Mouse (Mus musculus) limb, embryonic 12.5 days (tissue): ENCODE measurements at regions not wholly inside any gene's neighbourhood (a gene's known extent, or its start where the extent isn't known, plus 50 kb on each side); places are given as distances from the start of the nearest gene placed in this dataset.
"Not testable (repeated sequence)": the region's sequence is repeated elsewhere in the genome, so short reads cannot be mapped to it uniquely, and the experiment has no call there.

Experiments used
- ATAC-seq: fragments of 200-750 bp; cut with Nextera tagmentation; 2 replicates; pipeline ENCODE4 v1.8.0; 2017; ENCODE audit warnings: low read depth, moderate TSS enrichment; ENCODE audit not compliant: insufficient number of reproducible peaks, insufficient read depth, low FRiP score, low TSS enrichment
- H3K27ac ChIP-seq: fragments of 300-500 bp; sonication (generic); 2 replicates; pipeline ENCODE4 v1.5.1; 2016; ENCODE audit warnings: mild to moderate bottlenecking, moderate library complexity
- H3K27me3 ChIP-seq: fragments of 300-500 bp; sonication (generic); 2 replicates; pipeline ENCODE4 v1.6.1; 2016; ENCODE audit warnings: mild to moderate bottlenecking, moderate library complexity
- H3K36me3 ChIP-seq: fragments of 300-500 bp; sonication (generic); 2 replicates; pipeline ENCODE4 v1.6.1; 2016; ENCODE audit warnings: mild to moderate bottlenecking, moderate library complexity
- H3K4me1 ChIP-seq: fragments of 300-500 bp; sonication (generic); replicated peaks from 2 replicates; pipeline ENCODE4 v1.6.1; 2016
- H3K4me2 ChIP-seq: fragments of 300-500 bp; sonication (generic); 2 replicates; pipeline ENCODE4 v1.6.1; 2016; ENCODE audit warnings: mild to moderate bottlenecking, moderate library complexity
- H3K4me3 ChIP-seq: fragments of 300-500 bp; sonication (generic); replicated peaks from 2 replicates; pipeline ENCODE4 v1.5.1; 2016; ENCODE audit warnings: mild to moderate bottlenecking
- H3K9ac ChIP-seq: fragments of 300-500 bp; sonication (generic); replicated peaks from 2 replicates; pipeline ENCODE4 v1.6.1; 2016; ENCODE audit warnings: mild to moderate bottlenecking, moderate library complexity
- H3K9me3 ChIP-seq: fragments of 300-500 bp; sonication (generic); 2 replicates; pipeline ENCODE4 v1.6.1; 2016; ENCODE audit warnings: mild to moderate bottlenecking, moderate library complexity
- WGBS: fragments of 180-500 bp; shearing (Covaris S2); methylation state at CpG from one replicate; pipeline ENCODE4 v1.1.7; 2016; 5-methylcytosine and 5-hydroxymethylcytosine counted together

DNA sequence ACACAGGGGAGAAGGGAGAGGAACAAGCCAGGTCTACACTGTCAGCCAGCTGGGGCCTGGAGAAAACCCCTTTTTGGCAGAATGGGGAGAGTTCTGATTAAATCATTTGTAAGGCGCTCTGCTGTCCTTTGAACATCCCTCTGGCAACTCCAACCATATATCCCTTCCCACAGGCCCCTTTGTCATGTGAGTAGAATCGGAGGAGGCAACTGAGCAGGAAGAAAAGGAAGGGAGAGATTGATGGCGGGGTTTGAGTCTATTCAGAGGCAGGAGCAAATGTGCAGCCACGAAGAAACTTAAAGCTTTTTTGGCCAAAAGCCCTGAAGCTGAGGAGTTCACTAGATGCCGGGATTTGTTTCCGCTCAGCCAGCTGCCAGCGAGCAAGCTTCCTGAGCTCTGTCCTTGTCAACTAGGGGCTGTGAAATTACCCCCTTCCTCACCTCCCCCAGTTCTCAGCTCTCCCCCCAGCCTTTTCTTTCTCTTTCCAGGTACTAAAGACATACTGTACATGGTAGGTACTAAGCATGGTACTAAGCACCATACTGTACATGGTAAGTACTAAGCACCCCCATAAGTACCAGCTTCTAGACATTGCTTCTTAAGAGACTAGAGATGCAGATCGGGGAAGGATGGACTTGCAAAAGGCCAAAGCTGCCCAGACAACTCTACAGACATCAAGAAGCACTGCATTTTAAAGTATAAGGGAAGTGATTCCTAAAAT lies 100.6 kb upstream of the Fam78b start:
- ATAC-seq: no peak
- H3K4me3 ChIP-seq: no peak overlapping the region

DNA sequence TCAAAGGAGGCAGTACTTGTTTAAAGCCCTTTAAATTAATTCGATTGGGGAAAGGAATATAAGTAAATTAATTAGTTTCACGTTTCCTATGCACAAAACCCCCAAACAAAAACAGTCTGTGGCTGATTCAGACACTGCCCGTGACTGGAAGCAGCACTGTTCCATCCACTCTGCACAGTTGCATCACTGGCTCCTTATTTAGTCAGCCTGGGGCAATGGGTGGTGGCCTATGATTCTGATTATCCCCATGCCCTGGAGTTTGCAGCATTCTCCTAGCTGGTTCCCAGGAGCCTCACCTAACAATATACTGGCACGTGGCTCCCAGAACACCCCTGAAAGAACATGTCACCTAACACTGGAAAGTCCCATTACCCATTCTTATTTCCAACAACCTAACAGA lies 99.6 kb upstream of the Fam78b start:
- no peak for ATAC-seq
- 36% methylated on average over 4 of the region's 4 CpGs for WGBS

More for the DNA sequence above, 100.6 kb upstream of the Fam78b start:
- 0 out of 2 replicates have a peak overlapping the region, but pooled peaks have one; percentile 47 for H3K27ac ChIP-seq
- no peaks in the 10 kb centered on the region for H3K27me3 ChIP-seq
- peaks cover 23% of the 10 kb centered on the region for H3K4me1 ChIP-seq
- H3K36me3 ChIP-seq: no peaks in the 10 kb centered on the region
- WGBS: 45% methylated on average over 8 of the region's 8 CpGs
- H3K9ac ChIP-seq: no peak overlapping the region
- no peak overlapping the region for H3K4me2 ChIP-seq
- H3K9me3 ChIP-seq: no peaks in the 10 kb centered on the region

DNA sequence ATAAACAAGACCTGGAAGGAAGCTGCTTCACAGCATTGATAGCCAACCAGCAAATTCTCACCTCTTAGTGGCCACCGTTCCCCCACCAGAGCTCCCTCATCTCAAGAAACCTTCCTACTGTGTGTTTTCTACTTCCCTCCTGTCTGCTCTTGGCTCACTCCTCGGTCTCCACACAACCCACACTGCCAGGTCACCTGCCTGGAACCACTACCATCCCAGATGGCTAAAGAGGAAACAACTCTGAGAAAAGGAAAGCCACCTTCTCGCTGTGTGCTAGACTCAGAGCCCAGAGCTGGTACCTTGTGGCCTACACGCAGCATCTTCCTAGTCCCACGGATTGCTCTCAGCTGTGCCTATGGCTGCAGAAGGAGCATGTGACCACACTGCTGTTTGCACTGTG lies 97.8 kb upstream of the Fam78b start:
- no peak overlapping the region for H3K9ac ChIP-seq
- no peaks in the 10 kb centered on the region for H3K9me3 ChIP-seq
- no peak overlapping the region for H3K27ac ChIP-seq
- H3K27me3 ChIP-seq: no peaks in the 10 kb centered on the region
- no peak overlapping the region for H3K4me3 ChIP-seq
- whole genome bisulfite sequencing: 87% methylated on average over 5 of the region's 5 CpGs
- H3K4me2 ChIP-seq: no peak overlapping the region
- peaks cover 23% of the 10 kb centered on the region for H3K4me1 ChIP-seq
- no peak for ATAC-seq
- H3K36me3 ChIP-seq: no peaks in the 10 kb centered on the region

More for the DNA sequence above, 99.6 kb upstream of the Fam78b start:
- Histone ChIP-seq H3K4me2 (no peak overlapping the region), H3K27me3 (no peaks in the 10 kb centered on the region), H3K4me3 (no peak overlapping the region), H3K4me1 (peaks cover 23% of the 10 kb centered on the region), H3K9me3 (no peaks in the 10 kb centered on the region), H3K9ac (no peak overlapping the region), H3K27ac (no peak overlapping the region), H3K36me3 (no peaks in the 10 kb centered on the region)

DNA sequence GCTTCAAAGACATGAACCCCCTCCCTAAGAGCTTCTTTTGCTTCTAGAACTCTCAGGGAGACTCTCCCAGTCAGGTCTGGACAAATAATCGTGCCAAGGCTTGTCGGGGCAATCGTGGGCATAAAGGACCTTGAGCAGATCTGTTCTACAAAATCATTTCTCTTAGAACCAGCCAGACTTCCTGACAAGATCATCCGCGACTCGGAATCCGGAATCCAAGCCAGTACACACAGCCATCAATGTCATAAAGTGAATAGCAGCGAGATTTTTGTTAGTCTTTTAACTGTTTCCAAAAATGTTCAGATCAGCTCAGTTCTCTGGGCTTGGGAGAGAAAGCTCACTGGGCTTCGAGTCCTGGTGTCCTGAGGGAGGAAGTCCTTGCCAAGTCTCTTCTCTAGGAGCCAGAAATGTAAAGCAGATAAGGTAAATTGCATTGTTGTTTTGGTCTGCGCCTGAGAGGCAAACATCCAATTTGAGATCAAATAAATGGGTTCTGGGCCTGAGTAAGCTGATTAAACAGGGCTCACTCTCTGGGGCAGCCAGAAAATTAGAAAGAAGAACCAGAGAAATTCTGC lies 92.9 kb upstream of the Fam78b start:
- WGBS: 86% methylated on average over 10 of the region's 10 CpGs
- no peak for ATAC-seq
- Histone ChIP-seq H3K27me3 (no peaks in the 10 kb centered on the region), H3K9ac (no peak overlapping the region), H3K4me1 (no peaks in the 10 kb centered on the region), H3K36me3 (no peaks in the 10 kb centered on the region), H3K27ac (no peak overlapping the region), H3K4me3 (no peak overlapping the region), H3K4me2 (no peak overlapping the region), H3K9me3 (no peaks in the 10 kb centered on the region)

DNA sequence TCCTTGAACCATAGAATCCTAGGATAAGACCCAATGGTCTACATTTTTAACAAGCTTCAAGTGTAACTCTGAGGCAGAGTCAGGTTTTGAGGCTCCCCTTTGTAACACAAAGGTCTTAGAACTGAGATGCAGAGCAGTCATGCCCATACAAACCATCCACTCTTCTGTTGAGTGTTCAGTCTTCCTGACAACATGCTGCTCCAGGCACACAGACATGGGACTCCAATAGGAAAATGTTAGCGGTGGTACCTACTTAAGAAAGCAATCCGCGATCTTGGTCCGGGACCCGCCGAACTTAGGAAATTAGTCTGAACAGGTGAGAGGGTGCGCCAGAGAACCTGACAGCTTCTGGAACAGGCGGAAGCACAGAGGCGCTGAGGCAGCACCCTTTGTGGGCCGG lies 89.0 kb upstream of the Fam78b start:
- not testable (repeated sequence) for H3K27ac ChIP-seq, H3K9ac ChIP-seq, ATAC-seq, H3K9me3 ChIP-seq, H3K4me3 ChIP-seq, H3K4me2 ChIP-seq, H3K36me3 ChIP-seq, H3K27me3 ChIP-seq, H3K4me1 ChIP-seq
- WGBS: 93% methylated on average over 8 of the region's 10 CpGs

DNA sequence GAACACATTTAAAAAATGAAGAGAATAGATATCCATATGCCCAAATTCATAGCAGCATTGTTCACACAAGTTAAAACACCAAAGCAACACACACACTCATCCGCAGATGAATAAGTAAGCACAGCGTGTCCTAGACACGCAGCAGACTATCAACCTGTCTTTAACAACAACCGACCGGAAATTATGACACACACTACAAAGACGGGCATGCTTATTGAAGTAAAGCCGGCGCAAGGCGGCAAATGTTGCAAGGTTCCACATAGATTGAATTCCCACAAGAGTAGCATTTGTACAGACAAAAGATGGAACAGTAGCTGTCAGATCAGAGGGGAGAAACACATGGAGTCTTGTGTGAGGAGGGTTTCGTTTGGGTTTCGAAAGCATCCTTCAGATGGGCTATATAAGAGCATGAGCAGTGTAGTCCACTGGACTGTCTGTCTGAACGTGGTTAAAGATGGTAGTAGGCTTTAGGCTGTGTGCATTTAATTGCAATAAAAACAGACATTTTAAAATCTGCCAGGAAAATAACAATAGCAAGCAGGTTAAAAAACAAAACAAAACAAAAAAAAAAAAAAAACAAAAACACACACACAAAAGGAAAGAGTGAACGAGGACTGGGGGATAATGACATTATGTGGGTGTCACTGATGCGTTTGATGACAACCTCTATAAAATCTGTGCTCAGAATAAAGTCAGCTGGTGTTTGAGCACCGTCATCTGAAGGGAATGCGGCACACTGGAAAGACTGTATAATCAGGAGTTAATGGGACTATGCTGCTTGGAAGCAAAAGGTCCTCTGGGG lies 78.1 kb upstream of the Fam78b start:
- Histone ChIP-seq H3K9me3 (0 out of 2 replicates have a peak, but pooled peaks cover 4% of the 10 kb centered on the region), H3K4me2 (no peak overlapping the region), H3K27me3 (no peaks in the 10 kb centered on the region), H3K36me3 (no peaks in the 10 kb centered on the region), H3K27ac (no peak overlapping the region), H3K4me1 (no peaks in the 10 kb centered on the region), H3K9ac (no peak overlapping the region), H3K4me3 (no peak overlapping the region)
- WGBS: 78% methylated on average over 16 of the region's 16 CpGs
- ATAC-seq: no peak

DNA sequence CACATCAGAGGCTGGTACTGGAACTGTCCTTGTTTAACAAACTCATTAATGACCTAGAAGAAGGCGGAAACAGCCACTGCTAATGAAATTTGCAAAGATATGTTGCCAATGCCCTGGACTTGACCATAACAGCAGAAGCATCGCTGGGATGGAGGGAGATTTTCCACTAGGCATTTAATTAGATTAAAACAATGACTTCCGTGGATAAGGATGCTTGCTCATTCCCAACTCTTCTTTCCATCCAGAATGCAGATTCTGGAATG lies 77.6 kb upstream of the Fam78b start:
- WGBS: 55% methylated on average over 3 of the region's 3 CpGs
- Histone ChIP-seq H3K4me1 (no peaks in the 10 kb centered on the region), H3K4me2 (no peak overlapping the region), H3K4me3 (no peak overlapping the region), H3K9ac (no peak overlapping the region), H3K9me3 (0 out of 2 replicates have a peak, but pooled peaks cover 4% of the 10 kb centered on the region), H3K27ac (no peak overlapping the region), H3K36me3 (no peaks in the 10 kb centered on the region), H3K27me3 (no peaks in the 10 kb centered on the region)
- ATAC-seq: no peak

DNA sequence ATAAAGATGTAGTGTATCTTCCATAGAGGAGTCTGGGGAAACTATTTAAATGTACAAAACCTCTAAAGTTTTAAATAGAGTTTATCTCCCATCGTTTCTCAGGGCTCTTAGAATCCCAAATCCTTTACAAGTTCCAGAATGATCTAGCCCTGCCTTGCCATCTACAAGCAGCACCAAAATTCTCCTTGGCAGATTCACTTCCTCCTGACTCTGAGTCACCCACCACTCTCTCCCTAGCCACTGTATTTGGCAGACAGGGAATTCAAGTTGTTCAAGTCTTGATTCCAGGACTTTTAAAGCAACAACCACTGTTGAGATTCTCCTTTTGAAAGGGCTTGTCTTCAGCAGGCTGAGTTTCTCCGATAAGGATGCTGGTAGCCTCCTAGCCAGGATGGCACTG lies 77.1 kb upstream of the Fam78b start:
- WGBS: 79% methylated on average over 2 of the region's 2 CpGs

DNA sequence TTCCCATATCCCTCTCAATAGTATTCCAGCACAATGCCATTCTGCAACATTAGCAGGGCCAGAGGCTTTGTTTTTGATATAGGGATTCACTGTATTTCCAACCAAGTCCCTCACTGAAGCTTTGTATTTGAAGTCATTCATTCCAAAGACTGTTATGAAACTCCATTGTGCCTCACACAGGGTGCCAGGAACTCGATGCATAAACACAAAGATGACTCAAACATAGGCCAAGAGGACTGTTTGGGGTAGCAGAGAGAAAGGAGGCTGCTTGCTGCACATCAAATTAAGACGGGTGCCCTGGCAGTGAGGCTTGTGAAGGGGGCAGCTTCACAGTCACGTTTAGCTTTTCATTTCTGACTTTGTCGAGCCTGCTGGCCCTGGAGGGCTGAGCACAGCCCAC lies 75.1 kb upstream of the Fam78b start:
- H3K4me3 ChIP-seq: no peak overlapping the region
- H3K36me3 ChIP-seq: no peaks in the 10 kb centered on the region
- H3K9ac ChIP-seq: no peak overlapping the region
- H3K27me3 ChIP-seq: no peaks in the 10 kb centered on the region
- ATAC-seq: no peak
- H3K4me2 ChIP-seq: no peak overlapping the region
- no peaks in the 10 kb centered on the region for H3K4me1 ChIP-seq
- no peaks in the 10 kb centered on the region for H3K9me3 ChIP-seq
- WGBS: 56% methylated on average over 4 of the region's 4 CpGs
- no peak overlapping the region for H3K27ac ChIP-seq

More for the DNA sequence above, 77.1 kb upstream of the Fam78b start:
- Histone ChIP-seq H3K27me3 (no peaks in the 10 kb centered on the region), H3K36me3 (no peaks in the 10 kb centered on the region), H3K9me3 (0 out of 2 replicates have a peak, but pooled peaks cover 4% of the 10 kb centered on the region), H3K4me3 (no peak overlapping the region), H3K4me1 (no peaks in the 10 kb centered on the region), H3K9ac (no peak overlapping the region), H3K4me2 (no peak overlapping the region), H3K27ac (no peak overlapping the region)
- ATAC-seq: no peak

DNA sequence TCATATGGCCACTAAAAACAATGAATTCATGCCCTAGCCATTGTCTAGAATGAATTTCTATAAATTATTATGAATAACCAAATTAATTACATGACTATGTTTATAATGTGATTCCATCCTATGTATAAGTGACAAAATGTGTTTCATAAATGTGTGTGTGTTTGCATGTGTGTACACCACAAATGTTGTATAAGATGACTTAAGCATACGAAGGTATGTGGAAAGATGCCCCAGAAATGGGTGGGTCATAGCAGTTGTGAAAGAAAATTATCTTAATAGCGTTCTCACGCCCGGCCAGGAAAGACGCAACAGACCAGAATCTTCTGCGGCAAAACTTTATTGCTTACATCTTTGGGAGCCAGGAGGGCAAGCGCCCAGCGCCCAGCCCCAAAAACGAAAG lies 61.5 kb upstream of the Fam78b start:
- H3K36me3 ChIP-seq, H3K9me3 ChIP-seq, H3K9ac ChIP-seq, H3K27ac ChIP-seq, H3K27me3 ChIP-seq, ATAC-seq, H3K4me1 ChIP-seq: not testable (repeated sequence)
- 75% methylated on average over 9 of the region's 9 CpGs for WGBS
- Histone ChIP-seq H3K4me3 (peak overlapping the region; percentile 25), H3K4me2 (peak overlapping the region; percentile 27; the same call in 1 of the 2 replicates)

DNA sequence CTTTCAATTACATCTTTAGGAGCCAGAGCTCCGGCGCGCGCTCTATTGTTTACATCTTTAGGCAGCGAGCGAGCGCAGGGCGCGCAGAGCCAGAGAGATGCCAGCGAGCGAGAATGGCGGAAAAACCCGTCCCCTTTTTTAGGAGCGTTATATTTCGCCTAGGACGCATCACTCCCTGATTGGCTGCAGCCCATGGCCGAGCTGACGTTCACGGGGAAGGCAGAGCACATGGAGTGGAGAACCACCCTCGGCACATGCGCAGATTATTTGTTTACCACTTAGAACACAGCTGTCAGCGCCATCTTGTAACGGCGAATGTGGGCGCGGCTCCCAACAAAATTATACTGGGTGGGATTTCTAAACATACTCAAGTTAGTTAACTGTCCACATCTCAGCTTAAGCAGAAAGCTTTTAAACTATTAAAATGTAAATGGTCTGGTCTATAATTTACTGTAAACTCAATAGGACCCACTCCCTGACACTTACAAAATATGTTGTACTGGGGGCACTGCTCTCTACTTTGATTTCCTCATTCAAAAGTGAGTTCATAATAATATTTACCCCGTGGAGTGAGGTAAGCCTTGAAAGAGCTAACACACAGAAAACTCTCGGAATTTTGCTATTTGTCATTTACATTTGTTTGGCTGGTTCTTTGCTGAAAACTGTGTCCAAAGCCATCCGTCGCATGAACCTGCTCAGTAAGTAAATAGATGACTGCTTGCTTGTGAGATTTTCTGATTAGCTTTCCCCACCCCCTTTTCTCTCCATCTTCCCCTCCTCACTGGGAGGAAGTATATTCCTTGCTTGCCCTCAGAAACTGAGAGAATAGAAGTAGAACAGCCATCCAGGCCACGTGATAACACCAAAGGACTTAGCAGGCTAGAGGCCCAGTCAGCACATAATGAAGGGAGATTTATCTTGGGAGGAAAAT lies 60.8 kb upstream of the Fam78b start:
- peak overlapping the region; percentile 27 for H3K4me2 ChIP-seq
- WGBS: 62% methylated on average over 31 of the region's 31 CpGs

More for the DNA sequence above, 60.8 kb upstream of the Fam78b start:
- H3K27me3 ChIP-seq, ATAC-seq, H3K27ac ChIP-seq, H3K4me1 ChIP-seq, H3K9ac ChIP-seq, H3K36me3 ChIP-seq, H3K9me3 ChIP-seq: not testable (repeated sequence)
- H3K4me3 ChIP-seq: peak overlapping the region; percentile 25
